Mouse (Mus musculus): ENCODE measurements at regions not wholly inside any gene's neighbourhood (a gene's known extent, or its start where the extent isn't known, plus 50 kb on each side); places are given as distances from the start of the nearest gene placed in this dataset.

DNA sequence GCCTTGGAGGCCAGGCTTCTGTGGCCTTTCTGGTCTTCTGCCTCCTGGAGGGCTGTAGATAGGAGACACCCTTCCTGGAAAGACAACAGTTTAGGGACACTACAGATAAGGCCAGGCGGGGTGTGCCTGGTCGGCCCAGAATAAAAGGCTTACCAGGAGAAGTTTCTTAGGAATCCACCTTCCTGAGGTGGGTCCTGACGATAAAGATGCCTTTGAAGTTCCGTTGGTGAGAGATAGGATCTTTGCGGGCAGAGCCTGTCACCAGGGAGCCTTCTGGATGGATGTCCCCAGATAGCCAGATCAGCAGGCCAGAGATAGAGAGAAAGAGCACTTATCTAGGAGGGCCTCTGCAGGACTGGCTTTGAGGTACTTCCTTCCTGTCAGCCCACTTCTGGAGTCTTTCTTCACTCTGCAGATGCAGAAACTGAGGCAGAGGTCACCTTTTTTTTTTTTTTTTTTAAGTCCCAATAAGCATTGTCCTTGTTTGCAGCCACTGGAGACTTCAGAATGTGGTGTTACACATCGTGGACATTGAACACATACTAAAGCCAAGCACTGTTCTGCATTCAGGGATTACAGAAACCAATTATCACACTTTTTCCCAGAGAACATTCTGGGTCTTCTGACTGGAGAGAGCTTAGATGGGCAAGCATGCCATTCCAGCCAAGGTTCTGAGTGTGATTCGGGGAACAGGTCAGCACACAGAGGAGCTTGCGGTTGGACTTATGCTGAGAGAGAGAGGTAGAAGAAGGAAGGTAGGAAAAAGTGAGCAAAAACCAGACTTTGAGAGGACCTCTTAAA lies 1236.3 kb upstream of the A1bg start:
- Histone ChIP-seq H3K4me1 (replicated peaks) (peaks cover 81% of the 10 kb centered on the region), H3K9ac (peak overlapping the region; percentile 39), H3K36me3 (replicated peaks) (no peaks in the 10 kb centered on the region), H3K27ac (replicated peaks) (peak overlapping the region; percentile 89), H3K4me3 (replicated peaks) (peak overlapping the region; percentile 24), H3K4me2 (peak overlapping the region; percentile 62), H3K9me3 (replicated peaks) (no peaks in the 10 kb centered on the region), H3K27me3 (no peaks in the 10 kb centered on the region)
- WGBS (ENCODE audit: insufficient replicate concordance): 22% methylated on average over 8 of the region's 8 CpGs
- peak; percentile 97 for ATAC-seq (ENCODE audit: insufficient read depth)

DNA sequence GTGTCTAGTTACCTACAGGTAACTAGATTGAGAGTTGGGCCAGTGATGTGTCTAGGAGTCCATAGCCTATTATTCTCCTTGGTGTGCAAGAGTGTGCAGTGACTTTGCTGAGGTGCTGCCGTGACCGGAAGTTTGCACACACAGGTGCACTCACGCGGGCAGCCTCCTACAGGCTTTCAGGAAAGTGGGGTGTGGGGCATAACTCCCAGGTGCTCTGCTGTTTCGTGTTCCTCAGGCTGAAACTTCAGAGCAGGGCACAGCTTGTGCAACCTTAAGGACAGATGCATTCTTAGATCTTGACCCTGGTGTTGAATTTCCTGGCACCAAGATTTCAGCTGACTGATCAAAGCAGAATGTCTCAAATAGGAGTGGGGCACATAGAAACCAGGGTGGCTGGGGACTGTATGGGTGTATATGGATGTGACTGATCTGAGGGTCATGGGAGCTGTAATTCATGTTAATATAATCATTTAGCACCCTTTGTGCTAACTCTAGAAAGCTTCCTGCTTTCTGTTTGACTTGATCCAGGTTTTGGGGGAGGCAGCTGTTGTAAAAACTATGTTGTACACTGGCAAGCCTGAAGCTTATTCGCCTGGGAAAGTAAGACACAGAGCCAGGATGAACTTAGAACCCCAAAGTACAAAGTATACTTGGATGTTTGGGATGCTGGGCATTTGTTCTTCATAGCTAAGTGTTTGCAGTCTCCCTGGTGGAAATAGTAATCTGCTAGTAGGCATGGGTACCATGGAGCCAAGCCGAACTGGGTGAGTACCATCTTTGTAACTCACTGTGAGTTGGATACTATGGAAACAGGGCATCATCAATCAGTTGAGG lies 1234.6 kb upstream of the A1bg start:
- peaks cover 82% of the 10 kb centered on the region for H3K4me1 ChIP-seq (replicated peaks)
- no peak overlapping the region for H3K4me3 ChIP-seq (replicated peaks)
- peak overlapping the region; percentile 89 for H3K27ac ChIP-seq (replicated peaks)
- H3K9ac ChIP-seq: no peak overlapping the region
- no peak for ATAC-seq (ENCODE audit: insufficient read depth)
- WGBS (ENCODE audit: insufficient replicate concordance): 85% methylated on average over 7 of the region's 7 CpGs
- no peaks in the 10 kb centered on the region for H3K9me3 ChIP-seq (replicated peaks)
- peak overlapping the region; percentile 62 for H3K4me2 ChIP-seq
- H3K36me3 ChIP-seq (replicated peaks): no peaks in the 10 kb centered on the region
- no peaks in the 10 kb centered on the region for H3K27me3 ChIP-seq

DNA sequence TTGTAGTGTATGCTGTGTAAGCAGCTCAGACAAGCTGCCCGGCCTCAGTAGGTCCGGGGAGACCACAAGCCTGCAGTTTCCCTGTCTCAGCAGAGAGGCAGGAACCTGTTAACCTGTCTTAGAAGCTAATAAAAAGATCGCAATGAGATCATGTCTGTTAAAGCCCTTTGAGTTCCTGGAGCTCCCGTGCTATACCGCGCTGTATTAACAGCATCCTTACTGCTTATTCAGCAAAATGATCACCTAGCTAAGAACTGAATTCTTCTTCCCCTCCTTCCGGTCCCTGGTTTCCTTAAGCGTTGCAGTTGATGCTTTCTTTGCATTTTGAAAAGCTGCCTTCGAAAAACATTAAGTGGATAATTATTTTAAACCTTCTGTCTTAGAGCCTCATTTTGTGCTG lies 1230.4 kb upstream of the A1bg start:
- H3K4me3 ChIP-seq (replicated peaks): no peak overlapping the region
- ATAC-seq (ENCODE audit: insufficient read depth): no peak
- no peaks in the 10 kb centered on the region for H3K36me3 ChIP-seq (replicated peaks)
- H3K4me1 ChIP-seq (replicated peaks): peaks cover 82% of the 10 kb centered on the region
- H3K4me2 ChIP-seq: no peak overlapping the region
- 62% methylated on average over 9 of the region's 9 CpGs for whole genome bisulfite sequencing (ENCODE audit: insufficient replicate concordance)
- H3K27ac ChIP-seq (replicated peaks): peak overlapping the region; percentile 22; the same call in 1 of the 2 replicates
- no peak overlapping the region for H3K9ac ChIP-seq
- H3K27me3 ChIP-seq: no peaks in the 10 kb centered on the region
- H3K9me3 ChIP-seq (replicated peaks): no peaks in the 10 kb centered on the region

DNA sequence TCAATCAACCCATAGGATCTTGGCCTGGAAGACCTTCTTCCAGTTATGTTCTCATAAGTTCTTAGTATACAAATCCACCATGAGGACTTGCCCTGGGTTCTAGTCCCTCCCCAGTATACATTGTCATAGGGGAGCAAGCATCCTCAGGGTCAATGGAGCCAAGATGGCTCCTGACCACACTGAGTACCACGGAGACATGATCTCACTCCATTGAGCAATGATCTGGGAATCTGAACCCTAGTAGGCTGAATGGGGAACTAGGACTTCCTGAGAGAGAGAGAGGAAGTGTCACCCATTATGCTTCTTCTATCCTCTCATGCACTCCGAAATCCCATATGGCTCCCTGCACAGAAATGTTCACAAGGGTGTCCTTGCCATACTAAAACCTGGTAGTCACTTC lies 1229.3 kb upstream of the A1bg start:
- H3K27me3 ChIP-seq: no peaks in the 10 kb centered on the region
- peaks cover 82% of the 10 kb centered on the region for H3K4me1 ChIP-seq (replicated peaks)
- no peaks in the 10 kb centered on the region for H3K36me3 ChIP-seq (replicated peaks)
- 50% methylated on average over 2 of the region's 2 CpGs for WGBS (ENCODE audit: insufficient replicate concordance)
- 0 out of 2 replicates have a peak overlapping the region, but pooled peaks have one; percentile 21 for H3K4me2 ChIP-seq
- 0 out of 2 replicates have a peak, but pooled peaks have one; percentile 8 for ATAC-seq (ENCODE audit: insufficient read depth)
- peak overlapping the region; percentile 64 for H3K27ac ChIP-seq (replicated peaks)
- no peak overlapping the region for H3K9ac ChIP-seq
- H3K9me3 ChIP-seq (replicated peaks): no peaks in the 10 kb centered on the region
- no peak overlapping the region for H3K4me3 ChIP-seq (replicated peaks)

DNA sequence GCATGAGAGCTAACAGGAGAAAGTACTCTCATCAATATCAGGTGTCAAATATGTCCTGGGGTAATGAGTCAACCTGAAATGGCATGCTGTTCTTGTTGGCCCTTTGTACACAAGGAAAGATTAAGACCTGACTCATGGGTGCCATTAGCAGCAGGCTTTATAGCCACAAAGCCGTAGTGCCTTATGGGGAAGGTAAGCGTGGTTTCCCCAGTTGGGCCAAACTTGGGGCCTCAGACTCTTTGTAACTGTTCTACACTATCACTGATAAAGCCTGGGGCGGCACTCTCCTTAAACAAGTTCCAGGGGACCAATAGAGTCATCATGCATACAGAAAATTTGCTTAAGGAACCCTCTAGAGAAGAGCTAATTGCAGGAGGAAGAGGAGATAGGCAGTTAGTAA lies 1228.9 kb upstream of the A1bg start:
- Histone ChIP-seq H3K9ac (no peak overlapping the region), H3K4me1 (replicated peaks) (peaks cover 82% of the 10 kb centered on the region), H3K9me3 (replicated peaks) (no peaks in the 10 kb centered on the region), H3K27ac (replicated peaks) (peak overlapping the region; percentile 64), H3K36me3 (replicated peaks) (no peaks in the 10 kb centered on the region), H3K4me3 (replicated peaks) (no peak overlapping the region), H3K27me3 (no peaks in the 10 kb centered on the region), H3K4me2 (peak overlapping the region; percentile 21)
- ATAC-seq (ENCODE audit: insufficient read depth): peak; percentile 54
- WGBS (ENCODE audit: insufficient replicate concordance): 26% methylated on average over 3 of the region's 3 CpGs

DNA sequence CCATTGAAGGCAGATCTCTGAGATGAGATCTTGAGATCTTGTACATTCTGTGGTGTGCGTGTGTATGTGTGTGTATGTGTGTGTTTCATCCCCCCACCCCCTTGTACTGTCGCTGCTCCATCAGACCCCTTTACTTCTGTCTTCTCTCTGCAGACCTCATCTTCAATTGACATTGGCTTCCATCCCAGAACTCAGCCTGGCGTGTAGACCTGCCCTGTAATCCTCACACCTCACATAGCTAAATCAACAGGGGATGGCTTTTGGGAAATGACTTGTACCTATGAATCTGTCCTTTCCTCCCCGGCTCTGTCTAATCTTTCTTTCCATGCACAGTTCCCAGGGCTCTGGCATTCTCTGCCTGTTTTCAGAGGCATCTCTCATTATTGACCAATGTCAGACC lies 1227.5 kb upstream of the A1bg start:
- H3K4me1 ChIP-seq (replicated peaks): peaks cover 73% of the 10 kb centered on the region
- no peak overlapping the region for H3K9ac ChIP-seq
- WGBS (ENCODE audit: insufficient replicate concordance): 77% methylated on average over 4 of the region's 4 CpGs
- H3K36me3 ChIP-seq (replicated peaks): no peaks in the 10 kb centered on the region
- no peaks in the 10 kb centered on the region for H3K27me3 ChIP-seq
- no peak overlapping the region for H3K4me2 ChIP-seq
- H3K9me3 ChIP-seq (replicated peaks): no peaks in the 10 kb centered on the region
- no peak for ATAC-seq (ENCODE audit: insufficient read depth)
- no peak overlapping the region for H3K4me3 ChIP-seq (replicated peaks)
- peak overlapping the region; percentile 19; the same call in 1 of the 2 replicates for H3K27ac ChIP-seq (replicated peaks)

DNA sequence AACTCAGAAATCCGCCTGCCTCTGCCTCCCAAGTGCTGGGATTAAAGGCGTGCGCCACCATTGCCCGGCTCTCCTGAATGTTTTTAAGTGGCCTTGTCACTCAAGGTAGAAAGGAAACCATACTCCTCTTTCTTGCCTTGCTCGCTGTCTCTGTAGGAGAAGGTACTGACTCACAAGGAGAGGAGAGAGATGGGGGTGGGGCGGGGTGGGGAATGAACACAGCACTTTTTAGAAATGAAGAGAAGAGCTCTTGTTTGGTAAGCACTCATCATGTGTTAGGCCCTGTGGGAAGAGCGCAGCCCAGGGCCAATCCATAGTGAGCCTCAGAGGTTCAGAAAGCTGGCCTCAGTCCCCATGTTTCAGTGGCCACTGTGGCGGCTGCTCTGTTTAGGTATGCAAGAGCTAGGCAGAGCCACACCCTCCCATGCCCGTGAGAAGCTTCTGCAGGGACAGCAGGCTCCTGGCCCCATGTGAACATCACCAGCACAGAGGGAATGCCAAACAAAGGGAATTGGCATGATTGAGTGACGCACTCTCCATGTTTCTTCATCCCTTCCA lies 1225.9 kb upstream of the A1bg start:
- Histone ChIP-seq H3K4me3 (replicated peaks) (no peak overlapping the region), H3K27ac (replicated peaks) (peak overlapping the region; percentile 58), H3K36me3 (replicated peaks) (no peaks in the 10 kb centered on the region), H3K4me2 (peak overlapping the region; percentile 27), H3K27me3 (no peaks in the 10 kb centered on the region), H3K9me3 (replicated peaks) (no peaks in the 10 kb centered on the region), H3K4me1 (replicated peaks) (peaks cover 73% of the 10 kb centered on the region), H3K9ac (no peak overlapping the region)
- WGBS (ENCODE audit: insufficient replicate concordance): 64% methylated on average over 10 of the region's 10 CpGs
- ATAC-seq (ENCODE audit: insufficient read depth): peak; percentile 47

DNA sequence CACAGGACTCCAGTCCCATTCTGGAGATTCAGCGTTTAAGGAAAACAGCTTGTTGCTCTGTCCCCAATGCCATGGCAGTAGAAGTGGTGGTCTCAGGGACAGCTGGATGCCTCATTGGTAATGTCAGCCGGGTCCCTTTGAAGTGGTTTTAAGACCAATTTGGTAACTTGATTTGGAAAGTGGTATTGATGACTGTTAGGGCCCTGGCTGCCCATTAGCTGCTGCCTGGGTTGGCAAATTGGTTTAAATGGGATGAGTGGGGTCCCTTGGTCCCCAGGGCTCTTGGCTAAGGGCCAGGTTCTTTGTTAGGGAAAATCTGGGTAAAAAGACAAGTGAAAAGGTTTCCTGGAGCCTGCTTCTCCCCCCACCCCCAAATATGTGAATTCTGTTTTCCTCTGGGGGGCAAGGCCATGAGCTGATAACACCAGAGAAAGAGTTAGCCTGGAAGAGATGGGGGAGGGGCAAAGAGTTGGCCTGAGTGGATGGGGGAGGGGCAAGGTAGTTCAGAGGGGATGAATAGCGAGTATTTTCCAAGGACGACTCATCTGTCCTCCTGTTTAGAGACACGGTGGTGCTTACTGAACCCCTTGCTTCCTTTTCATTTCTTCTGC lies 1224.6 kb upstream of the A1bg start:
- ATAC-seq (ENCODE audit: insufficient read depth): no peak

DNA sequence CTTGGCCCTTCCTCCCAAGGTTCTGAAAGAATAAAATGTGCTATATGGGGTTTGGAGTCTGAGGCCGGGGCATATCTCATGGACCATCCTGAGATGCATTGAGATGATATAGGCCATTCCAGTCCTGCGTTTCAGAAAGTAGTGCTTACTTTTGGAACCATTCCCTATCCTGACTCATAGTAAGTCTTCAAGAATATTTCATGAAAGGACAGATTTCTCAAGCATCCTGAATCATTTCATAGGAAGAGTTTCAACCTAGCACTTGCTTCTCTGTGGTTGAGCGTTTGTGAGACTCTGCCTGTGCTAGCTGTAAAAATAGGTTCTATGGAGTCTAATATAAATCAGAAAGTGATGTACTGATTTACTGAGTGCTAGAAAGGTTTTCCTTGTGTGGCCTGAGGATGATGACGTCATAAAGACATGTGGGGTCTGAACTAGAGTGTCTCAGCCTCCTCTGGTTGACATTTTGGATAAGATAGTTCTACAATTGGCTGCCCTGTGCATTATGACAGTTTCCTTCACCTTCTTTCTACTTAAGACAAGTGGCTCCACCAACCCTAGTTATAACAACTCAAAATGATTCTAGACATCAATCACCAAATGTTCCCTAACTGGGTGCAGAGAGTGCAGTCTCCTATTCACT lies 1223.0 kb upstream of the A1bg start:
- Histone ChIP-seq H3K27me3 (no peaks in the 10 kb centered on the region), H3K4me1 (replicated peaks) (peaks cover 54% of the 10 kb centered on the region), H3K27ac (replicated peaks) (no peak overlapping the region), H3K36me3 (replicated peaks) (no peaks in the 10 kb centered on the region), H3K4me3 (replicated peaks) (no peak overlapping the region), H3K4me2 (no peak overlapping the region), H3K9me3 (replicated peaks) (no peaks in the 10 kb centered on the region), H3K9ac (no peak overlapping the region)
- 71% methylated on average over 4 of the region's 4 CpGs for WGBS (ENCODE audit: insufficient replicate concordance)
- ATAC-seq (ENCODE audit: insufficient read depth): no peak

More for the DNA sequence above, 1224.6 kb upstream of the A1bg start:
- Histone ChIP-seq H3K4me1 (replicated peaks) (peaks cover 60% of the 10 kb centered on the region), H3K27ac (replicated peaks) (0 out of 2 replicates have a peak overlapping the region, but pooled peaks have one; percentile 19), H3K9me3 (replicated peaks) (no peaks in the 10 kb centered on the region), H3K4me2 (no peak overlapping the region), H3K4me3 (replicated peaks) (no peak overlapping the region), H3K9ac (no peak overlapping the region), H3K27me3 (no peaks in the 10 kb centered on the region), H3K36me3 (replicated peaks) (no peaks in the 10 kb centered on the region)
- WGBS (ENCODE audit: insufficient replicate concordance): 46% methylated on average over 5 of the region's 5 CpGs

DNA sequence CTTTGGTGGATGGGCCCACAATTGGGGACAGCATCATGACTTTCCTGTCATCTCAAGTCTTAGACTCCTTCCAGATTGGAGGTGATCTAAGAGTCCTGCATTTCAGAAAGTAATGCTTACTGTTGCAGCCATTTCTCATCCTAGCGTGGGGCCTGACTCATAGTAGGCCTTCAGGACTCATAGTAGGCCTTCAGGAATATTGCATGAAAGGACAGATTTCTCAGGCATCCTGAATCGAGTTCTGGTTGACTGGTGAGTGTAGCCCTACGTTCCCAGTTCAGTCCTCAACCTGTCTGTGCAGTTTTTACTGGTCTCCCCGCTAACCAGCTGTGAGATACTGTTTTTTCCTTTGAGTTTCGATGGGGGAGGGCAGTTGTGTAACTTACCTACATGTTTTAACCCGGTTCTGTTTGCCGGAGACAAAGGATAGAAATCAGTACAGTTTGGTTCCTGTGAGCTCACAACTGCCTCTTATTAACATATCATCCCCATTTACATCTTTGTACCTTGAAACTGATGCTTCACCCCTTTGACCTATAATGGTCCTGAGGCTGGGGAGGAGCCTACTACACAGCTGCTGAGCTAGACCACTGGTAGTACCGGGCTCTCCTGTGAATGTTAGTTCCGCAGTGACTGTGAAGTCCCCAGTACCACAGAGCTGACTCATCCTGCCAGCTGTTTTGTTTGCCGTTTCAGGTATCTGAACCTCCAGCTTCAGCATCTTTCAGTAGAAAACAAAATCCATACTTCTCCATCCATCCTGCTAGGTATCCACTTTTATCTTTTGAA lies 1222.2 kb upstream of the A1bg start:
- no peak for ATAC-seq (ENCODE audit: insufficient read depth)
- peaks cover 48% of the 10 kb centered on the region for H3K4me1 ChIP-seq (replicated peaks)
- WGBS (ENCODE audit: insufficient replicate concordance): 74% methylated on average over 10 of the region's 10 CpGs

More for the DNA sequence above, 1222.2 kb upstream of the A1bg start:
- Histone ChIP-seq H3K27ac (replicated peaks) (no peak overlapping the region), H3K4me2 (no peak overlapping the region), H3K9me3 (replicated peaks) (no peaks in the 10 kb centered on the region), H3K36me3 (replicated peaks) (no peaks in the 10 kb centered on the region), H3K4me3 (replicated peaks) (no peak overlapping the region), H3K27me3 (no peaks in the 10 kb centered on the region), H3K9ac (no peak overlapping the region)
